Mouse (Mus musculus): ENCODE results near the gene Ptms.

DNA sequence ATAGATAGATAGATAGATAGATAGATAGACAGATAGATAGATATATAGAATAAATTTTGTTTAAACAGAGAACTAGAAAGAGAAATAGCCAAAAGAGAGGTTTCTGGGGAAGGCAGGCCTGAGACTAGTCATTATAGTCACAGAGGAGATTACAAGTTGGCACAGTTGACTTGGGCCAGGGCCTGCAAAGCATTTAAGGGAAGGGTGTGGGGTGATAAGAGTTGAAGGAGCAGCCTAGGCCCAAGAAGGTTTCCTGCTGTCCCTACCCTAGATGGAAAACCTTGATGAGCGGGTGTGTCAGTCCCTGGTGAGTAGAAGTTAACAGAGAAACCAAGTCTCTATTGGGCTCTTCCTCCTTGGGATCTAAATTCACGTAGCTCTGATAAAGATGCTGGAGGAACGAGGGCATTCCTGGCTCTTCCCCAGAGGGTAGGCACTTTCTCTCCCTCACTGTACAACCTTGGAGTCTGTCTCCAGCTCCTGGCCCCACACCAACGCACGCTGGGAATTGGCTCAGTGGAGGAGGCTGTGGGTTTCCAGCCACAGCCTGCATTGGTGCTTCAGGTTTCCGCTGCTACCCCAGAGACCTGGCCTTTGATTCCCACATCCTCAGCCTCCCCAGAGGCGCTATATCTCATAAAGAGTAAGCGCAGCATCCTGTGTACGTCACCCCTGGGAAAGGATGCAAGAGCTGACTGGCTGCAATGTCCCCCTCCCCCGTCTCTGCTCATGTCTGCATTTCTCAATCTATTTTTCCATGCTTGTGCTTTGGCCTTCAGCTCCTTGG is 35.0 kb downstream of the Ptms start:
- TF ChIP-seq CTCF (IDR thresholded peaks at IDR 0.05; ENCODE audit: insufficient read depth, low read length) (no peak), POLR2A (IDR thresholded peaks at IDR 0.05; ENCODE audit: borderline replicate concordance, extremely low read depth, low read depth, low read length) (no peak)
